Mouse (Mus musculus) C2C12 (cell line): Measurements from ENCODE around the gene Wasf1.

Experiments used
- CEBPB ChIP-seq: IDR thresholded peaks from one replicate; pipeline ENCODE4 v1.6.1; 2011; ENCODE audit warnings: low read depth, mild to moderate bottlenecking, control low read depth, moderate library complexity
- CTCF ChIP-seq: IDR thresholded peaks from one replicate; pipeline ENCODE4 v1.5.1; 2011; ENCODE audit not compliant: control insufficient read depth, insufficient read depth, insufficient read length
- MAX ChIP-seq: IDR thresholded peaks from one replicate; pipeline ENCODE4 v1.6.1; 2011; ENCODE audit warnings: mild to moderate bottlenecking, control low read depth
- MYOD1 ChIP-seq: IDR thresholded peaks from one replicate; pipeline ENCODE4 v1.6.1; 2011; ENCODE audit warnings: low read depth; ENCODE audit not compliant: control insufficient read depth, insufficient read length
- MYOG ChIP-seq: IDR thresholded peaks from one replicate; pipeline ENCODE4 v1.6.1; 2011; ENCODE audit not compliant: control insufficient read depth, insufficient read length; ENCODE audit errors: extremely low read depth
- USF1 ChIP-seq: IDR thresholded peaks from one replicate; pipeline ENCODE4 v1.6.1; 2011; ENCODE audit warnings: low read depth, mild to moderate bottlenecking, control low read depth, moderate library complexity

- TF ChIP-seq CTCF: no peak
- TF ChIP-seq CEBPB: no peak
- no peak for TF ChIP-seq MAX
- TF ChIP-seq USF1: no peak
- no peak for TF ChIP-seq MYOG
- no peak for TF ChIP-seq MYOD1
These were observed 25.3 kb downstream of the Wasf1 start for GRCm38 (mm10) chr10:40908580-40908979.
